Mouse (Mus musculus) heart, adult 2 months (tissue): Measurements from ENCODE around the gene Myrf. TPM values are rescaled to one million over a fixed set of nuclear protein-coding genes. Genes with fewer than 3 reads are reported as not detected.

Experiments
- DNase-seq, 2 experiments: peaks; one replicate each; pipeline ENCODE4 v3.0.0; 2021
- H3K27ac ChIP-seq: fragments of 200-600 bp; 2 replicates; pipeline ENCODE4 v1.8.1; 2022
- H3K27me3 ChIP-seq: fragments of 200-500 bp; 2 replicates; pipeline ENCODE4 v1.6.1; 2012; ENCODE audit warnings: mild to moderate bottlenecking, low read length, inconsistent platforms, mixed read lengths; ENCODE audit not compliant: control insufficient read depth, insufficient read depth
- H3K36me3 ChIP-seq: fragments of 200-500 bp; 2 replicates; pipeline ENCODE4 v1.6.1; 2012; ENCODE audit warnings: low read length, inconsistent platforms; ENCODE audit not compliant: control insufficient read depth, insufficient read depth
- H3K4me1 ChIP-seq: fragments of 200-500 bp; 2 replicates; pipeline ENCODE4 v1.6.1; 2011; ENCODE audit warnings: low read length; ENCODE audit not compliant: control insufficient read depth, insufficient read depth
- H3K4me3 ChIP-seq: fragments of 200-600 bp; 2 replicates; pipeline ENCODE4 v1.8.1; 2022
- H3K79me2 ChIP-seq: fragments of 200-500 bp; replicated peaks from 2 replicates; pipeline ENCODE4 v1.6.1; 2012; ENCODE audit warnings: mild to moderate bottlenecking, inconsistent platforms, low read length, moderate library complexity, mixed read lengths; ENCODE audit not compliant: control insufficient read depth, insufficient read depth
- H3K9ac ChIP-seq: fragments of 200-500 bp; 2 replicates; pipeline ENCODE4 v1.6.1; 2012; ENCODE audit warnings: low read depth, mild to moderate bottlenecking, control low read depth, inconsistent platforms, low read length, mixed read lengths
- CTCF ChIP-seq: fragments of 200-600 bp; IDR thresholded peaks from 2 replicates; pipeline ENCODE4 v1.8.1; 2022; ENCODE audit warnings: antibody characterized with exemption, mild to moderate bottlenecking, moderate library complexity
- EP300 ChIP-seq: fragments of 200-500 bp; IDR thresholded peaks from 2 replicates; pipeline ENCODE4 v1.6.1; 2011; ENCODE audit warnings: low read depth, low read length, control low read depth; ENCODE audit not compliant: insufficient read depth
- POLR2A ChIP-seq: fragments of 200-500 bp; IDR thresholded peaks from 2 replicates; pipeline ENCODE4 v1.6.1; 2011; ENCODE audit warnings: mild to moderate bottlenecking, low read depth, low read length, control low read depth; ENCODE audit not compliant: insufficient read depth
- WGBS: fragments of 180-500 bp; shearing (Covaris S2); methylation state at CpG from one replicate; pipeline ENCODE4 v1.1.7; 2018; 5-methylcytosine and 5-hydroxymethylcytosine counted together
- intact Hi-C: fragments of 180-260 bp; cut with DNase I; formaldehyde crosslinking; loops from one replicate; pipeline ENCODE4 v1.15.1; 2025
- polyA plus RNA-seq: library from polyadenylated mRNA; depleted of rRNA; stranded (reverse); fragments of >200 nt; gene quantifications from 2 replicates; pipeline ENCODE4 v1.2.3, GENCODE M21; 2012
- total RNA-seq, 2 experiments: library from RNA; stranded (reverse); gene quantifications; 2 replicates each; pipeline ENCODE4 v1.2.3; 2021

Gene Myrf
- total and polyA plus RNA-seq, 3 experiments = 3.9 to 6.5 (median 4.7) TPM

DNA sequence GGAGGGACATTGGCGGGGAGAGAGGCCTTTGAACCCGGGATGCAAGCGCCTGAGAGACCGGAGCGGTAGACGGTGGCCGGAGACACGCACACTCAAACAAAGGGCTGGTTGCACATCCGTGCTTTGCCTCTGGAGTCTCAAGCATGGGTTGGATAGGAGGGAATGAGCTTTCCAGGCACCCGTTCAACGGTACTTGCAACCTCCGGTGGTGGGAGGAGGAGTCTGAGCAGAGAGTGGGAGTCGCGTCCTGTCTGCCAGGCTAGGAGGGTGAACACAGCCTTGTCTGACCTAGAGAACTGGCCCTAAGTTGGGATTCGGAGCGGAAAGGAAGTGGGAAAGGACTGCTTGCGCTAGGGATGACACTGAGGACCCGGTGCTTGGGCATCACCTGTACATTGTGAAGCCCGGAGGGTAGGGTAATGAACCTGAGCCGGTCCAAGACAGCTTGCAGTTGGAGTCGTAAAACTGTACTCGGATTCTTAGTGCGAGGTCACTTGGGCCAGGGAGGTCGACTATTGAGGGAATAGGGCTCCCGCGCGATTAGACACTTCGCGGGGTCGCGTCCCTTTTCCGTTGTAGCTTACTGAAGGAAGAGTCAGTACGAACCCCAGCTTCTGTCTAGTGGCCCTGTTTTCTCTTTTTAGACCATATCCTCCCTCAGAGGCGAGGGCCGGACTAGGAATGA, 57.1 kb downstream of the Myrf start:
- peak overlapping the region; percentile 71 for H3K9ac ChIP-seq
- H3K27me3 ChIP-seq = no peaks in the 10 kb centered on the region
- no peaks in the 10 kb centered on the region for H3K79me2 ChIP-seq
- 5% methylated on average over 35 of the region's 35 CpGs for WGBS
- no peaks in the 10 kb centered on the region for H3K36me3 ChIP-seq
- H3K4me1 ChIP-seq = peaks cover 8% of the 10 kb centered on the region
- DNase-seq = peak; percentile 74 to 76
- peak overlapping the region; percentile 87 for H3K27ac ChIP-seq
- TF ChIP-seq EP300 (0 out of 2 replicates have a peak, but pooled peaks have one; percentile 26), CTCF (no peak), POLR2A (0 out of 2 replicates have a peak, but pooled peaks have one; percentile 54)
- H3K4me3 ChIP-seq = peak overlapping the region; percentile 97
- intact Hi-C loops = loop anchor here (5.0 kb wide), 1 partner anchor 1829 kb away; no protein-coding TSS in a partner anchor

DNA sequence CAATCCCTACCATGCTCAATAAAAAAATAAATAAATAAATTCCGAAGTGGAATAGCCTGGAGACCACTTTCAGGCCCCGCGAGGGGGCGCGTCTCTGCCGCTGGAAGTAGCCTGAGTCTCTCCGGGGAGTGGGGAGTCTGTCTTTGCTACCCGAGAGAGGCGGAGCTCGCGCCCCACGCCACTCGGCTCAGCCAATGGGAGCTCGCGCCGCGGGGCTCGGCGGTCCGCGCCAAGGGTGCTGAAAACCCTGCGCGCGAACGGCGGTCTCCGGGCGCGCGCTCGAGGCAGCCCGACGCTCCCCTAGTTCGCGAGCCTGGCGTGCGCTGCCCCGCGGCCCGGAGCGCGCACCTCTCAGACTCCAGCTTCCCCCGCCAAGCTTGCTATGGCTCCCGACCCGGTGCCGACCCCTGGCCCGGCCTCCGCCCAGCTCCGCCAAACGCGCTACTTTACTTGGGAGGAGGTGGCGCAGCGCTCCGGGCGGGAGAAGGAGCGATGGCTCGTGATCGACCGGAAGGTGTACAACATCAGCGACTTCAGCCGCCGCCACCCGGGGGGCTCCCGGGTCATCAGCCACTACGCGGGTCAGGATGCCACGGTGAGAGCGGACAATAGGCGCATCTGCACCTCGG, 57.8 kb downstream of the Myrf start, which contains the start of gene Fads1:
Gene Fads1, plus strand, starts transcription at position 219 of the 629 bp plus-strand sequence.
- no peaks in the 10 kb centered on the region for H3K79me2 ChIP-seq
- H3K4me3 ChIP-seq = peak within 1 kb of the TSS; percentile 97
- peak; percentile 93 to 96 for DNase-seq
- H3K27ac ChIP-seq = peak within 1 kb of the TSS; percentile 87
- WGBS = under 1% methylated on average over 70 of the region's 70 CpGs
- no peaks in the 10 kb centered on the region for H3K27me3 ChIP-seq
- TF ChIP-seq CTCF = peak; percentile 76
- TF ChIP-seq EP300 = no peak
- peak; percentile 66; the same call in 1 of the 2 replicates for TF ChIP-seq POLR2A
- H3K36me3 ChIP-seq = no peaks in the 10 kb centered on the region
- intact Hi-C loops = loop anchor here (5.0 kb wide), 1 partner anchor 1830 kb away; no protein-coding TSS in a partner anchor
- H3K4me1 ChIP-seq = peaks cover 8% of the 10 kb centered on the region
- H3K9ac ChIP-seq = peak within 1 kb of the TSS; percentile 71

DNA sequence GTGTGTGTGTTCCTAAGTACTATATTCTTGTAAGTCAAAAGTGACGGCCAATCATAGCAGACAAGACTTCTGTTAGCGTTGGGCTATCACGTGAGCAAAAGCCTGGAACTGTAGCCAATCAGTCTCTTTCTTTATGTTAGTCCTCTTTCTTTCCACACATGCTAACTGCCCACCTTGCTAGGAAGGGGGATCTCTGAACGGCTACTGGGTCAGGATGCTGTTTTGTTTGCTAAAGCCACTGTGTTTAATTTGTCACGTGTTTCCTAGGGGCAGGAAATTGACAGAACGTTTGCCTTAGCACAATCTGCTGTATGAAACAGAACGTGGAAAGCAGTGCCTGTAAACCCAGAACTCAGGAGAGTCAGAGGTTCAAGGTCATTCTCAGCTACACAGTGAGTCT, 58.4 kb downstream of the Myrf start:
- DNase-seq = no peak
- intact Hi-C loops = loop anchor here (5.0 kb wide), 1 partner anchor 1830 kb away; no protein-coding TSS in a partner anchor
- WGBS = 18% methylated on average over 7 of the region's 7 CpGs

DNA sequence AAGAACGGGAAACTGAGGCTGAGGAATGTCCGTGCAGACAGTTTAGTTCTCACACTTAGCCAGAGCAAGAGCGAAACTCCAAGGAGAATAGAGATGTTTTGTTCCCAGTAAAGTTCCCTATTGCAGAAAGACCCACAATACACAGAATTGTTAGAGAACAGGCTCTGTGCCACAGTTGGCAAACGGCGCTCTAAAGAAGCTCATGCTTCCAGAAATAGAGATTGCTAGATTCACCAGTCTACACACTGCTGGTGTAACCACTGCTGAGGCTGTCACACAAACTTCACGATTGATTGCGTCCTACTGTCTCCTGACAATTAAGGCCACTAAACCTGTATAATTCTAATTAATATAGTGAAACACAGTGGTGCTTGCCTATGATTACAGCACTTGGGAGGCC, 59.3 kb downstream of the Myrf start:
- H3K4me1 ChIP-seq = peaks cover 9% of the 10 kb centered on the region
- WGBS = 73% methylated on average over 7 of the region's 7 CpGs
- DNase-seq = no peak
- no peak overlapping the region for H3K9ac ChIP-seq
- H3K36me3 ChIP-seq = no peaks in the 10 kb centered on the region
- TF ChIP-seq POLR2A (no peak), EP300 (no peak), CTCF (no peak)
- peak overlapping the region; percentile 48 for H3K27ac ChIP-seq
- no peaks in the 10 kb centered on the region for H3K79me2 ChIP-seq
- intact Hi-C loops = loop anchor here (5.0 kb wide), 1 partner anchor 1831 kb away; no protein-coding TSS in a partner anchor
- H3K4me3 ChIP-seq = no peak overlapping the region
- no peaks in the 10 kb centered on the region for H3K27me3 ChIP-seq

More for the DNA sequence above, 58.4 kb downstream of the Myrf start:
- no peaks in the 10 kb centered on the region for H3K36me3 ChIP-seq
- peak overlapping the region; percentile 87 for H3K27ac ChIP-seq
- TF ChIP-seq CTCF (no peak), EP300 (no peak), POLR2A (no peak)
- H3K79me2 ChIP-seq = no peaks in the 10 kb centered on the region
- H3K4me1 ChIP-seq = peaks cover 8% of the 10 kb centered on the region
- peak overlapping the region; percentile 33 for H3K9ac ChIP-seq
- peak overlapping the region; percentile 97 for H3K4me3 ChIP-seq
- no peaks in the 10 kb centered on the region for H3K27me3 ChIP-seq

DNA sequence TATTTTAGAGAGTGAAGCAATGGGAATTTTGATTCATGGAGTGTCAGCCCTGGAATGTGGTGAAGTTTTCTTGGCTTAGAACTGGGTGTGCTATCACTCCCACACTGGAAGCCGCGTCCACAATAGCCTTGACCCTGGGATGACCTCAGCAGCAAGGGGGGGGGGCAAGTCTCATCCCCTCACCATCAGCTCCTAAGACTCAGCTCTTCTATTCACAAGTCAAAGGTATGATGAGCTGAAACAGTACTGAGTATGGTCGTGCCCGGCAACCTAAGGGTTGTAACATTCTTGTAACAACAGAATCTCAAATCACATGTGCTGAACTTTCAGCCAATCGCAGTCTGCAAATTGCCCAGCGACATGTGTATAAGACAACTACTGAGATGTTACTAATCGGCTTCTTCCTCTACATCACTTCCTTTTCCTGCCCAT, 63.6 kb downstream of the Myrf start:
- intact Hi-C loops = no loop called here
- H3K27ac ChIP-seq = peak overlapping the region; percentile 26; the same call in 1 of the 2 replicates
- WGBS = 11% methylated on average over 7 of the region's 7 CpGs
- H3K27me3 ChIP-seq = no peaks in the 10 kb centered on the region
- H3K79me2 ChIP-seq = no peaks in the 10 kb centered on the region
- no peaks in the 10 kb centered on the region for H3K36me3 ChIP-seq
- peaks cover 4% of the 10 kb centered on the region for H3K4me1 ChIP-seq
- no peak for DNase-seq
- no peak for TF ChIP-seq EP300
- no peak for TF ChIP-seq CTCF
- no peak for TF ChIP-seq POLR2A
- H3K9ac ChIP-seq = no peak overlapping the region
- no peak overlapping the region for H3K4me3 ChIP-seq

DNA sequence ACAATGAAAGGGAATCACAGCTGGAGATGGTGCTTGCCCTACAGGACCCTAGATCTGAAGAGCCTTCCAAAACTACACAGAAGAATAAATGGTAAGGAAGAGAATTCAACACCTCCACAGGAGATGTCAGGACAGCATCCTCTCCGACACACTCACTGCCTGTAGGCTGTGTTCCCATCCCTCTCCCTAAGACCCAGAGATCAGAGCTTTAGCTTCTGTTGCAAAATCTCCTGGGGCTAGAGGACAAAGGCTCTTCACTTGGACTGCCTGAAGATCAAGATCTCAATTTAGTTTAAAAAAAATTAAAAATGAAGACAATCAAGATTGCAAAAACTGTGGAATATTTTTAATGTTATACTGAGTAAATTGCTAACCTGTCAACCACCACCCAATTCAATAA, 64.1 kb downstream of the Myrf start:
- H3K9ac ChIP-seq = no peak overlapping the region
- intact Hi-C loops = no loop called here
- no peak for TF ChIP-seq POLR2A
- TF ChIP-seq EP300 = no peak
- TF ChIP-seq CTCF = no peak
- peaks cover 4% of the 10 kb centered on the region for H3K4me1 ChIP-seq
- H3K27me3 ChIP-seq = no peaks in the 10 kb centered on the region
- no peaks in the 10 kb centered on the region for H3K36me3 ChIP-seq
- no peaks in the 10 kb centered on the region for H3K79me2 ChIP-seq
- WGBS = 76% methylated on average over 1 of the region's 1 CpGs
- H3K4me3 ChIP-seq = no peak overlapping the region
- no peak overlapping the region for H3K27ac ChIP-seq
- no peak for DNase-seq
